Mouse (Mus musculus) hindbrain, embryonic 15.5 days (tissue): ENCODE results near the gene Camk1g. TPM values are rescaled to one million over a fixed set of nuclear protein-coding genes. Genes with fewer than 3 reads are reported as not detected.
A peak's percentile ranks its signal among the peaks of the same experiment; 100 is the strongest.

Experiments used
- ATAC-seq: fragments of 200-750 bp; cut with Nextera tagmentation; 2 replicates; pipeline ENCODE4 v1.8.0; 2017; ENCODE audit warnings: low read depth, moderate number of reproducible peaks, moderate TSS enrichment; ENCODE audit not compliant: low FRiP score
- H3K27ac ChIP-seq: fragments of 300-500 bp; sonication (generic); replicated peaks from 2 replicates; pipeline ENCODE4 v1.5.1; 2015; ENCODE audit warnings: mild to moderate bottlenecking, inconsistent platforms
- H3K27me3 ChIP-seq: fragments of 300-500 bp; sonication (generic); 2 replicates; pipeline ENCODE4 v1.6.1; 2015; ENCODE audit warnings: control low read depth, inconsistent platforms
- H3K36me3 ChIP-seq: fragments of 300-500 bp; sonication (generic); 2 replicates; pipeline ENCODE4 v1.6.1; 2015; ENCODE audit warnings: control low read depth, inconsistent platforms
- H3K4me1 ChIP-seq: fragments of 300-500 bp; sonication (generic); replicated peaks from 2 replicates; pipeline ENCODE4 v1.6.1; 2015; ENCODE audit warnings: control low read depth, inconsistent platforms
- H3K4me2 ChIP-seq: fragments of 300-500 bp; sonication (generic); 2 replicates; pipeline ENCODE4 v1.6.1; 2015; ENCODE audit warnings: moderate library complexity, mild to moderate bottlenecking, inconsistent platforms
- H3K4me3 ChIP-seq: fragments of 300-500 bp; sonication (generic); 2 replicates; pipeline ENCODE4 v1.5.1; 2015; ENCODE audit warnings: mild to moderate bottlenecking, inconsistent platforms
- H3K9ac ChIP-seq: fragments of 300-500 bp; sonication (generic); 2 replicates; pipeline ENCODE4 v1.6.1; 2015; ENCODE audit warnings: inconsistent platforms
- H3K9me3 ChIP-seq: fragments of 300-500 bp; sonication (generic); 2 replicates; pipeline ENCODE4 v1.6.1; 2016; ENCODE audit warnings: control low read depth, inconsistent platforms
- WGBS: fragments of 180-500 bp; shearing (Covaris S2); methylation state at CpG from one replicate; pipeline ENCODE4 v1.1.7; 2015; 5-methylcytosine and 5-hydroxymethylcytosine counted together
- polyA plus RNA-seq: library from polyadenylated mRNA; unstranded; fragments of >200 nt; fragmentation: Nextera tagmentation; extraction: Ambion mirVana; gene quantifications from 2 replicates; pipeline ENCODE4 v1.2.1, GENCODE M21; 2015

Gene Camk1g
- polyA plus RNA-seq, 1 experiment from 2014 or later = 40.5 TPM

DNA sequence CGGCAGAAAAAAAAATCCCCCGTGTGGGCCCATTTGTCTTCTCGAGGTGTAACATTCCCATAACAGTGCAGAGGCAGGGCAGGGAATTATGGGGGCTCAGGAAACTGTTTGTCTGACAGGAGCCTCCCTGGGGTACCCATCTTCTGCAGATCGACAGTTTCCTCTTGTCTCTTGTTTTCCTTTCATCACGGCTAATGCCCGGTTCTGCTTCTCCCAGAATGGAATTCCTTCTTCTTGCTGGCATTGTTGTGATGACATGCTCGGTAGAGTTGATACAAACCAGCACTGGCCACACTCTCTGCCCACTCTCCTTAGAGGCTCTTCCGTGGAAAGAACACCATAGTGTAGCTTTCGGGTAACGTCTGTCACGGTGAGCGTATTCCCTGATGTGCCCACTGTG lies 19.9 kb upstream of the Camk1g start:
- ATAC-seq = no peak
- H3K27me3 ChIP-seq = peaks cover 4% of the 10 kb centered on the region; the same call in 1 of the 2 replicates
- no peak overlapping the region for H3K9ac ChIP-seq
- H3K4me2 ChIP-seq = no peak overlapping the region
- H3K9me3 ChIP-seq = no peaks in the 10 kb centered on the region
- peak overlapping the region; percentile 26 for H3K27ac ChIP-seq
- H3K4me3 ChIP-seq = no peak overlapping the region
- H3K4me1 ChIP-seq = peaks cover 36% of the 10 kb centered on the region
- 20% methylated on average over 12 of the region's 12 CpGs for WGBS
- H3K36me3 ChIP-seq = no peaks in the 10 kb centered on the region

DNA sequence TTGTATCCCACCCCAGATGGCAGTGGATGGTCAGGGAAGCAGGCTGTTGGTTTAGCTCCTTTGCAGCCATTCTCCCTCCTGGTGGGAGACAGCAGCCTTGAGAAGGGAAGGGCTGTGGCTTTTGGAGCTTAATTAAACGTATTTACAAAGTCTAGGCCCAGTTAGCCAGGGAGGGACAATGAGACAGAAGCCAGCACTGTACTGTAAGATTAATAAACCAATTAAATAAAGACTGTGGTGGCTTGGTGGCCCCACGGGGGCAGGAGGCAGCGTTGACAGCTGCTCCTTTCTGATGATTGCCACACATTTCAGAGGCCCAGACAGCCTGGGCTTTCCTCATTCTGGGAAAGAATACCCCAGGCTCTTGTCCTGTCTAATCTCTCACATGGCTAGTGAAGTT lies 19.4 kb upstream of the Camk1g start:
- ATAC-seq = peak; percentile 24; the same call in 1 of the 2 replicates

DNA sequence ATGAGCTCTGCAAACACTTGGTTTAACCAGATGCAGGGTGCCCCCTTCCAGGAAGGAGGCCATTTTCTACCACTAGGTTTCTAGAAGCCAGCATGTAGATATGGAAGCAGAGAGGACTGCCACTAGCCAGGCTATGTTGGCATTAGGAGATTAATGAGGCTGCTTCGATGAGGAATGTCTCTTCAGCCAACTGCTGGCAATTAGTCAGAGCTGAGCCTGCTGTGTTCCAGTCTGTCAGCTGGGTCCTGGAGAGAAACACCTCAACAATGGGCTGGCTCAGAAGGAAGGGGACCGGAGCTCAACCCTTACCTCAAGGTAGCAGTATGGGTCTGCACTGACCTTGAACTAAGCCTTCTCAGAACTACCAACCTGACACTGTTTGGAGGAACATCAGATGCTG lies 17.1 kb upstream of the Camk1g start:
- no peak overlapping the region for H3K9ac ChIP-seq
- WGBS = 26% methylated on average over 2 of the region's 2 CpGs
- no peak overlapping the region for H3K4me3 ChIP-seq
- ATAC-seq = no peak
- no peaks in the 10 kb centered on the region for H3K9me3 ChIP-seq
- no peak overlapping the region for H3K4me2 ChIP-seq
- peaks cover 4% of the 10 kb centered on the region; the same call in 1 of the 2 replicates for H3K27me3 ChIP-seq
- H3K27ac ChIP-seq = no peak overlapping the region
- H3K36me3 ChIP-seq = no peaks in the 10 kb centered on the region
- peaks cover 47% of the 10 kb centered on the region for H3K4me1 ChIP-seq

More for the DNA sequence above, 19.4 kb upstream of the Camk1g start:
- Histone ChIP-seq H3K27me3 (peaks cover 4% of the 10 kb centered on the region; the same call in 1 of the 2 replicates), H3K36me3 (no peaks in the 10 kb centered on the region), H3K4me2 (no peak overlapping the region), H3K9ac (no peak overlapping the region), H3K4me3 (no peak overlapping the region), H3K4me1 (peaks cover 36% of the 10 kb centered on the region), H3K27ac (0 out of 2 replicates have a peak overlapping the region, but pooled peaks have one; percentile 26), H3K9me3 (no peaks in the 10 kb centered on the region)
- 3% methylated on average over 3 of the region's 3 CpGs for WGBS

DNA sequence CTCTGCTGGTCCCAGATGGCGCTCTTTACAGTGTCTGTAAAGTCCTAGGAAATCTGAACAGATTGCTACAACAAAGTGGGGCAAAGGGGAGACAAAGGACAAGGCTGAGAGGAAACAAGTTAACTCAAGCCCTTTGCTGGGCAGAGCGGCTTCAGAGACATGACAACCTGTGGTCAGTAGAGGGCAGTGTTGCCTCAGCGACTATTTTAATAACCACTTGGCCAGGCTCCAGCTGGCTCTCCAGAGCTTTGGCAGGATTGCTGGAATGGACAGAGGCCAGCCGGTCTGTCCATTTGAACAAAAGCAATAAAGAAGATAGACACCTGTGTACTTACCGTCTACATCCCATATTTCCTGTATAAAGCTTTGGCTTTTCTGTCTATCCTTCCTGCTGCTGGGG lies 16.0 kb upstream of the Camk1g start:
- H3K27ac ChIP-seq = peak overlapping the region; percentile 58
- no peak overlapping the region for H3K4me2 ChIP-seq
- no peak overlapping the region for H3K4me3 ChIP-seq
- H3K27me3 ChIP-seq = peaks cover 4% of the 10 kb centered on the region; the same call in 1 of the 2 replicates
- peaks cover 54% of the 10 kb centered on the region for H3K4me1 ChIP-seq
- WGBS = 0% methylated on average over 5 of the region's 5 CpGs
- H3K36me3 ChIP-seq = no peaks in the 10 kb centered on the region
- H3K9ac ChIP-seq = no peak overlapping the region
- no peak for ATAC-seq
- no peaks in the 10 kb centered on the region for H3K9me3 ChIP-seq

DNA sequence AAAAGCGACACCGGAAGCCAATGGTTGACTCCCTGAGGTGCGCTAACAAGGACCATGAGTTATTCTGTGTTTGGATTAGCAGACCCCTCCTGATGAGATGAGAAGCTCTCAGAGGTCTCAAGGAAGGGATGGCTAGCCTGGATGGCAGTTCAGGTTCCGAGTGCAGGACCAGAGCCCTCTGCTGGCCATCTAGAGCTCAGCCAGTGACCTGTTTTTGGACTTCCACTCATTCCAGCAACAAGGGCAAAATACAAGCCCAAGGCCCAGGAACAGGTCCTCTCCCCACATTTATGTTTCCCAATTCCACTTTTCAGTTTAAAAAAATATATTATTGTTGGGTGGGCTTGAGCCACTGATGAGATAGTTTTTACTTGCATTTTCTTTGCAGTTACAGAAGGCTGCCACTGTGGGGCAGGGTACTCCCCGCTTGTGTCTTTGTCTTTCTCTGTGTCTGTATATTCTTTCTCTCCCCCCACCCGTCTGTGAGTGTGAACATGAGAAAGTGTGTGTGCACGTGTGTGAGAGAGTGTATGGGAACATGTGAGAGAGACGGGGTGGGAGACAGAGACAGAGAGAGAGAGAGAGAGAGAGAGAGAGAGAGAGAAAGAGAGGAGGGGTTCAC lies 12.9 kb upstream of the Camk1g start:
- ATAC-seq = no peak
- no peaks in the 10 kb centered on the region for H3K9me3 ChIP-seq
- 5% methylated on average over 8 of the region's 8 CpGs for WGBS

DNA sequence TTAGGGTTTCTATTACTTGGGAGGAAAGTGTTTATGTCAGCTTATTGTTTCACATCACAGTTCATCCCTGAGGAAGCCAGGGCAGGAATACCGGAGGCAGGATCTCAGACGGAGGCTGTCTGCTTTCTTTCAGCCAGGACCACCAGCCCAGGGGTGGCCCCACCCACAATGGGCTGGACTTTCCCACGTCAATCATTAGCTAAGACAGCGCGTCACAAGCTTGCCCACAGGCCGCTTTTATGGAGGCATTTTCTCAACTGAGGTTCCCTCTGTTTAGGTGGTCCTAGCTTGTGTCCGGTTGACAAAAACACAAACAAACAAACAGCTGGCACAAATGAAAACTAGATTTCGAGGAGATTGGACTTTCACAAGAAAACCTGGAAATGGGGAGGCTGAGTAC lies 12.3 kb upstream of the Camk1g start:
- Histone ChIP-seq H3K9ac (no peak overlapping the region), H3K36me3 (no peaks in the 10 kb centered on the region), H3K27me3 (no peaks in the 10 kb centered on the region), H3K4me3 (peak overlapping the region; percentile 20; the same call in 1 of the 2 replicates), H3K27ac (peak overlapping the region; percentile 65), H3K4me1 (peaks cover 30% of the 10 kb centered on the region), H3K9me3 (no peaks in the 10 kb centered on the region), H3K4me2 (peak overlapping the region; percentile 47)
- 3% methylated on average over 8 of the region's 8 CpGs for WGBS
- ATAC-seq = peak; percentile 59

More for the DNA sequence above, 12.9 kb upstream of the Camk1g start:
- Histone ChIP-seq H3K9ac (no peak overlapping the region), H3K4me3 (peak overlapping the region; percentile 20; the same call in 1 of the 2 replicates), H3K36me3 (no peaks in the 10 kb centered on the region), H3K27me3 (no peaks in the 10 kb centered on the region), H3K4me2 (peak overlapping the region; percentile 47), H3K27ac (peak overlapping the region; percentile 65; the same call in 1 of the 2 replicates), H3K4me1 (peaks cover 32% of the 10 kb centered on the region)

DNA sequence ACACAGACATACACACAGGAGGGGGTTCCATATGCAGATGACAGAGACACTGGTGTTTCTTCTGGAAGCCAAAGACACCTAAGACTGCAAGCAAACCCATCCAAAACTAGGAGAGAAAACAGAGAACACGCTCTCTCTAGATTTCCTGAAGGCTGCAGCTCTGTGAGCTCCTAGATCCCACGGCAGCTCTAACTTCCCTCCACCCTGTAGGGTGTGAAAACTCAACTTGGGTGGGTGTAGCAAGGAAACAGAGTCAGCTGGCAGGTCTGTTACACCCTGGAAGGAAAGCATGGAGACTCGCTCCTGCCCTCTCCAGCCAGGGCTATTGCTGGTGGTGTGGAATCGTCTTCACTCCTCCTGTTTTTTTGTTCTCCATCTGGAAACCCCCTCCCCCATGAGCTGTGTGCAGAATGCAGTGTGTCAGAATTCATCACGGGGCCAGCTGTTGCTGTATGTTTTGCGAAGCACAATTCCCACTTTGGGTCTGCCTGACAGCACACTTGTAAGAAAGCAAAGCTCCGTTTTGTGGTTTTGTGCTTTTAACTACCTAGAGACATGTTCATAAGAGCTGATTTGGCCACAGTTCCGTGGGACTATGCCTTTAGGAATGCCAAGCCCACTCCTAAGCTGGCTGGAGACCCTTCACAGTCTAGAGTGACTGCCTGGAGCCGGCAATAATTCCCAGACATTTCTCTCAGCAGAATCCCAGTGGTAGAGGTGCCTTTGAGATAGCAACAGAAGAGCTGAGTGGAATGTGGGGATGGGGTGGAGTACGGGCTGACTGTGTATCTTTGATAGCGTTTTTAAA lies 11.7 kb upstream of the Camk1g start:
- 27% methylated on average over 11 of the region's 11 CpGs for WGBS
- H3K27ac ChIP-seq = peak overlapping the region; percentile 65

DNA sequence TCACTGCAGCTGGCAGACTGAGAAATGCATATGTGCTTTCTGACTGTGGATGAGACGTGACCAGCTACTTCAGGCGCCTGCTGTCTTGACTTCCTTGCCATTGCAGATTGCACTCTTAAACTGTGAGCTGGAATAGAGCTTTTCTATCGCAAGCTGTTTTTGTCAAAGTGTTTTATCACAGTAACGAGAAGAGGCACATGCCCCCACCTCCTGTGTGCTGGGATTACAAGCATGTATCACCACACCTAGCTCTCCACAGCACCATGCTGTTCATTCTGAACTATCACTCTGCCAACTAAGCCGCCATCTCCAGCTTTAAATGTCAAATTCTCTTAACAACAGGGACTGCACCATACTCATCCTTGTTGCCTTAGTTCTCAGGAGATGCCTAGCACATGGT lies 10.8 kb upstream of the Camk1g start:
- no peaks in the 10 kb centered on the region for H3K36me3 ChIP-seq
- H3K27me3 ChIP-seq = no peaks in the 10 kb centered on the region
- no peaks in the 10 kb centered on the region for H3K9me3 ChIP-seq
- H3K4me2 ChIP-seq = no peak overlapping the region
- peaks cover 21% of the 10 kb centered on the region for H3K4me1 ChIP-seq
- H3K27ac ChIP-seq = no peak overlapping the region
- no peak overlapping the region for H3K4me3 ChIP-seq
- ATAC-seq = no peak
- WGBS = 78% methylated on average over 5 of the region's 5 CpGs
- H3K9ac ChIP-seq = no peak overlapping the region

More for the DNA sequence above, 11.7 kb upstream of the Camk1g start:
- peak; percentile 21; the same call in 1 of the 2 replicates for ATAC-seq
- peak overlapping the region; percentile 20; the same call in 1 of the 2 replicates for H3K4me3 ChIP-seq
- H3K36me3 ChIP-seq = no peaks in the 10 kb centered on the region
- peak overlapping the region; percentile 47 for H3K4me2 ChIP-seq
- no peaks in the 10 kb centered on the region for H3K9me3 ChIP-seq
- peaks cover 24% of the 10 kb centered on the region for H3K4me1 ChIP-seq
- no peak overlapping the region for H3K9ac ChIP-seq
- H3K27me3 ChIP-seq = no peaks in the 10 kb centered on the region

DNA sequence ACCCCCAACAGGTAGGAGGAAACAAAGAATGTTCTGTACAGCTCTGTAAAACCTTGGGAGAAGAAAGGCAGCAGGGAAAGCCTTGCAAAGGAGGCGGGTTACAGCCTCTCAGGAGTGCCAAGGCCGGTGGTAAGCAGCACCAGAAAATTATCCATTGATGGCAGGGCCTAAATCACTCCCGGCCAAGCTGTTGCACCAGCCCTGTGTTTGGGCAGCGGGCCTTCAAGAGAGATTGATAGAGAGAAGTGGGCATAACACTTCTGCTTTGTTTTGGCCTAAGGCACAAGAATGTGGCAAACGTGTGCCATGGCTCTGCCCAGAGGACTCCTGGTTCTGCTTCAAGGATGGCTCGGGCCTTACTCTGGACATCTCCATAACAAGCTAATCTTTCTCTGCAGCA lies 9.5 kb upstream of the Camk1g start:
- Histone ChIP-seq H3K4me3 (no peak overlapping the region), H3K36me3 (no peaks in the 10 kb centered on the region), H3K4me1 (peaks cover 21% of the 10 kb centered on the region), H3K9ac (no peak overlapping the region), H3K4me2 (no peak overlapping the region), H3K27ac (no peak overlapping the region), H3K9me3 (no peaks in the 10 kb centered on the region), H3K27me3 (no peaks in the 10 kb centered on the region)
- no peak for ATAC-seq
- 63% methylated on average over 6 of the region's 6 CpGs for WGBS

DNA sequence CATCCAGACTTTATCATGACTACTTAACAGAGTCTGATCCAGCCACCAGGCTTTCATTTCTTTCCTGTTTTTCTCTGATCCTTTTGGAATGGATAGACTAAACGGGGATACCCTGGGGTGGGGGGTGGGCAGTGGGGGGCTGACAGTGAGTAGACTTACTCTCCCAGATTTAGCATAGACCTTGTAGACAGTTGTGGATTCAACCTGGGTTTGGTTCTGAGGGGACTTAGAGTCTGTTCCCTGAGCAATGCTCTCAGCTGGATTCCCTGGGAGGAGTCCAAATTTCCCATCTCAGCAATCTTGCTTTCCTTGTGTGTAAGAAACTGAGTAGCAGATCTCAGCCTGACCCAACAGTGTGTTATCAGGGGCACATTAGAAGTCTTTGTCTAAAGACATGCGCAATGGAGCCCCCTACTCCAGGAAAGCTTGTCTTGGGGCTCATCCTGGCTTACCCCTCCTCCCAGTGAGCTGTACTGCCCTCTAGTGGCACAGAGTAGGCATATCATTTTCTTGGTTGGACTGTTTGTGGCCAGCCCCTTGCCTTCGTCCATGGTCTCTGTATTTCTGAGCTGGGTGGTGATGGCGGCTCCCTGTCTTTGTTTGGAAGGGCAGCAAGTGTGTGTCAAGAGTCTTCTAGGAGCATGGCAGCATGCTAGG lies 6.5 kb upstream of the Camk1g start:
- peak; percentile 63; the same call in 1 of the 2 replicates for ATAC-seq
- H3K27me3 ChIP-seq = no peaks in the 10 kb centered on the region
- H3K9me3 ChIP-seq = no peaks in the 10 kb centered on the region
- no peak overlapping the region for H3K9ac ChIP-seq
- 34% methylated on average over 4 of the region's 4 CpGs for WGBS
- no peak overlapping the region for H3K4me2 ChIP-seq
- peaks cover 4% of the 10 kb centered on the region for H3K4me1 ChIP-seq
- no peaks in the 10 kb centered on the region for H3K36me3 ChIP-seq
- no peak overlapping the region for H3K27ac ChIP-seq
- H3K4me3 ChIP-seq = no peak overlapping the region

DNA sequence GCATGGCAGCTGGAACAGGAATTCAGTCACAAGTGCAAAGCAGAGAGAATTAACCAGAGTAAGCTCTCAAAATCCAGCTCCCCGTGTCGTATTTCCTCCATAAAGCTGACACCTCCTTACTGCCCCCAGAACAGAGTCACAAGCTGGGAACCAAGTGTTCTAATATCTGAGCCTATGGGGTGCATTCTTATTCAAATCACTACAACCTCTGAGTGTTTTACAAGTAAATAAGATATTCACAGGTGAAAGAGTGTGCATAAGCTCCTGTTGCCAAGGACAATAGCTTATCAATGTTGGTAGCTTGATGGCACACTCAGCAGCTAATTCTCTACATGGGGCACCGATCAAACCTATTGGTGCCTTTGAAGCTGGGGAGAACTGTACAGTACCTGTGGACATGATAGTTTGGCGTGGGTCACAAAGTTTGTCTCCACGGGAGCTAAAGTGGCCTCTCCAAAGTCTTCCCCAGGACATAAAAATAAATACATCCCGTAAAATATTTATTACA lies 3.9 kb upstream of the Camk1g start:
- Histone ChIP-seq H3K4me2 (no peak overlapping the region), H3K9me3 (no peaks in the 10 kb centered on the region), H3K27me3 (no peaks in the 10 kb centered on the region), H3K27ac (no peak overlapping the region), H3K4me1 (peaks cover 15% of the 10 kb centered on the region), H3K36me3 (no peaks in the 10 kb centered on the region), H3K9ac (no peak overlapping the region), H3K4me3 (no peak overlapping the region)
- WGBS = 83% methylated on average over 6 of the region's 6 CpGs
- no peak for ATAC-seq
